Mouse (Mus musculus) left cerebral cortex, adult 9 months (tissue): ENCODE results near the gene Gm6899.

ENCODE experiments used
- DNase-seq, 2 experiments: peaks; one replicate each; pipeline ENCODE4 v3.0.0; 2022; ENCODE audit warnings: low spot score in 2 of 2

Gm6899 gene

DNA sequence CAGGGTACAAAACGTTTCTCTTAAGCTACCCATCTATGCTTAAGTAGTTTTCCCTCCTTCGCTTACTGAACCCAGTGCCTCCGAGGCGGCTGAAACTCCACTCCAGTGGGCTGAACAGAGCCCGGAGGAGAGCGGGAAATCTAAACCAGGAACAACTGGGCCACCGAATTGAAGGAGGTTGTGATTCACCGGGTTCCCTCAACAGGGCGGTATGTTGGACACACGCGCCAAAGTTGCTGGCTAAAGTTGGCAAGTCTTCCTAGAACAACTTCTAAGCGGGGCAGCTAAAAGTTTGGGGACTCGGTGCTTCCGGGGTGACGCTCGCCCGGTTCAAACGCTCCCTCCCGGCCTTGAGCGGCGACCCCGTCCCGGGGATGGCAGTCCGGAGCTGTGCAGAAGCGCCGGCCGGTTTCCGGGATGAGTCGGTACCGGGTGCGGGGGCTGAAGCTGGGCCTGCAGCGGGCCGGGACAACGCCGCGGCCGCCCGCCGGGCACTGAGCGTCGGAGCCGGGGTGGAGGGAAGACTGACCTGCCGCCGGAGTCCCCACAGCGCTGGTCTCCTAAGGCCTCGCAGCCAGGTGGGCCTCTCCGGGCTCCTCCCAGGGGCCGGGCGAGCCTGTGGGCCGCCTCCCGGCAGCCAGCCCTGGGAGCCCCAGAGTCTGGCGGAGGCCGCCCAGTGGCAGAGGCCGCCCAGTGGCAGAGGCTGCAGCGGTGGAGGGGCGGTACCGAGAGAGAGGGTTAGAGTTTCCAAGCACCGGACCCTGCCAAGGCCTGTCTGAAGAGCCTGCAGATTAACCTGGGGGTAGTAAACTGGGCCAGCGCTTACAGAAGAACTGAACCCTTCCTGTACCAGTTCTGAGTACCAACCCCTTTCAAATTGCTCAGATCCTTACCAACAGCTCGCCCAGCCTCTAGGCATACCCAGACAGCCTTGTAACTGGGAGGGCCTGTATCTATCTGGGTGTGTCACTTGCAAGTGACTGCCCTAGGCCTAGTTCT lies at the start of gene Gm6899, which contains the start of gene Vrk2:
Gm6899 (plus strand) TSS at position 181 of the 999 bp plus-strand sequence.
Vrk2 (minus strand) TSS at position 939 of the 999 bp plus-strand sequence.
- no peak for DNase-seq

DNA sequence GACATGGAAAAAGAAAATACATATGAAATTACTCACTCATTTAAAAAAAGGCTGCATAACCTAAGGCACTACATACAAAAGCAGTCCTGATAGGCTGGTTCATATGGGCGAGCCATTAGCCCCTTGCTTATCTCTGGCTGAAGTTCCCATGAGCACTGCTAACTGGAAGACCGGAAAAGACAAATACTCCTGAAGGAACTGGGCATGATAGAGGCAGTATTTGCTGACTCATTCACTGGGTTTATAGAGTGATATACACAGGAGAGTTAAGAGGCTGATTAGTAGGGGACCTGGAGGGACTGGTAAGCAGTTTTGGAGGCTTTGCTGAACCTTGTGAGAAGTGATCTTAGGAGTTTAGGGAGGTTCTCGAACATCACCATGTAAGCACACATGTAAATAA lies 41.5 kb upstream of the Gm6899 start:
- no peak for DNase-seq

DNA sequence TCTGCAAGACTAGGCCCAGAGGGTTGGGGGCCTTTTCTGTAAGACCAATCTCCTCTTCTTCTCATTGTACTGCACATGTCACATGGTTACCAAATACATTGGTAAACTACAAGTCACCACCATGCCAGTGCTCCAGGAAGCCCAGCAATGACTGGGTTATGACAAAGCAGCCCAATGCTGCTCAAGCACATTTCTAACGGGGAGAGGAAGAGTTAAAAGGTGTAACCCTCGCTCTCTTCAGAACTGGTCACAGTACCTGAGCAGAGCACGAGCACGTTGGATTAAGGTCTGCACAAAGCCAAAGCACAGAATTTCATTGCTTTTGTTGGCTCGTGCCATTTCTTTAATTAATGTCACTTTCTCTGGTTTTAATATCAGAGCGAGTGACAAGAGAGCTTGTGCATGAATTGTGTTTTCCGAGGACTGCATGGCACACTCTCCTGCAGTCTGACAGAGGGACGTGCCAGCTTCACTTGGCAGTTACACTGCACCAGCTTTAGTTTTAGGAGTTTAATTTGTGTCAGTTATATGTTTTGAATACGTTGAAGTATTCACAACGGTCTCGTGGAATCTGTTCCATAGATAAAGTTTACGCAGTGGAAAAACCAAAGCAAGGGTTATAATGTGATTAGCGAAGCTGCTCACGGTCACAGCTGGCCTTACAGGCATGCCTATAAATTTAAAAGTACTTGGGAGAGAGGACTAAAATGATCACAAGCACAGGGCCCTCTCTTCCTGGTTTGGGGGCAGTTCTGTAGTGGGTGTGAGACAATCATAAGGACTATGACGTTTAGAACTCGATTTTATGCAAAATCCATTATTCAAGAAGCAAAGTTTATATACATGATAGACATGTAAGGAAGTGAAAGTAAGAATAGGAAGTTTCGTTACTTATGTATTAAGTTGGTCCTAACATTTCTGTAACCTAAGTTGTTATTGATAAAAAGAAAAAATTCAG lies 7.4 kb upstream of the Gm6899 start:
- no peak for DNase-seq

DNA sequence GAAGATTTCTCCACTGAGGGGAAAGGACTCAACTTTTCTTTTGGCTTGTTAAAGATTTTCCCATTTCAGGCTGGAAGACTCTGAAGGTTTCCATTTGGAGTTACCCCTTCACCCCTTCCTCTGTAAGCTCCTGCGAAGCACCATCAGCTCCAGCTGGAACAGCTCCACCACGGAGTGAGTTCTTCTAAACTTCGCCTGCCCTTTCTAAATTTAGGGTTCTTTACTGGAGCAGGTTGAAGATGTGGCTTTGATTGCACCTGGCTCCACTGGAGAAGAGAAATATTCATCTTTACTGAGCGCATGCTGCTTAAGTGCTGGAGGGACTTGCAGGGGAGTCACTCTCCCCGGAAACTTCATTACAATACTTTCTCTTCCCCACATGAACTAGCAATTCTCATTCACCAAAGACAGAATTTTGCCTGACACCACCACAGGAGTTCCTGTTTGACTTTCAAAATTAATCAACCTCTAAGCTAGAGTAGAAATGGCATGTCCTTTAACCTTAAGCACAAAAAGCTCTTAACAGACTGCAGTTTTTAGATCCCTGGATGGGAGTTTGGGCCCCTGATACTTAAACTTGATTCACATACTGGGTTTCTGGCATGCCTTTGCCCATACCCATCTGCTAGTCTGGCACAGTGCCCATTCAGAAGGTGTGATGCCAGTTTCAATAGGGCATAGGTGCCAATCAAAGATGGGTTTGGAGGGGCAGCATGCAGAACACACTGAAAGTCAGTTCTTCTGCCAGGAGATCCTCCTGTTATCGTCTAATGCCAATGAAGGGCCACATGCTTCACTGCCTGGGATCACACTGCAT lies 6.5 kb upstream of the Gm6899 start:
- DNase-seq, result no peak

DNA sequence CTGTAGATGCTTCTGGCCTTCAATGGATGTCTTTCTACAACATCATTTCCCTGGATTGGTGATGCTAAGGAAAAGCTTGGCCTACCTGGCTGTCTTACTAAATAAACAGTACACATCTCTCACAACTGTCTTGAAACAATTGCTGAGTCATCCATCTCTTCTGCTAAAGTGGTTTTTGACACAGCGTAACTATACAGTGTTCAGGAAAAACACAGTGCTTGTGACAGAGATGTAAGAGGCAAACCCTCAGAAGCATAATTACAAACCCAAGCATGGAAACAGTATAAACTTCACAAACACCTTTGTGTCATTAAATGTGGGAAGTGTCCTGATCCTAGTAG lies 5.9 kb upstream of the Gm6899 start:
- DNase-seq, result no peak

DNA sequence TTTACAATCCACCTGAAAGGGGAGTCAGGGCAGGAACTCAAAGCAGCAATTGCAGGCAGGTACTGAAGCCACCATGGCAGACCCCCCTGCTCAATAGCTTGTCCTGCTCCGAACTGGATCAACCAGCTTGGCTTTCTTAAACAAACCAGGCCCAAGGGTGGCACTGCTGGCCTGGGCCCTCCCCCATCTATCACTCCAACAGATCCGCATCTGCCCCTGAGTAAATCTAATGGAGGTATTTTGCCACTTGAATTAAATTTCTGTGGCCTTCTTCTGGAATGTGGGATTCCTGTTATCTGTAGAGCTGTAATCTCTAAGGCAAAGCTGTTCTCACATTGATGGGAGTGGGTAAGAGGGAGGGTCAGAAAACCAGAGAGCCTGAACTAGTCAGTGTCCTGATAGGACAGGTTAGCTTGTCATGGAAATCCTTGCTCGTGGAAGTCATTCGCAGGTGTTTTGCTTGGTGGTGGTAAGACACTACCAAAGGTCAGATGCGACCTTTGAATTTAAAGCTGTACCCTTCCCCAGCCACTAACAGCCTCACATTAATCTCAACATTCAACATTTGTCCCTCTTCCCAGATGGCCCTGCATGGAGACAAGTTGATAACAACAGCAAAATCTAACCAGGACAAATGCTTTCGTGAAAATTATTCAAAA lies 517 bp upstream of the Gm6899 start:
- DNase-seq, result no peak

DNA sequence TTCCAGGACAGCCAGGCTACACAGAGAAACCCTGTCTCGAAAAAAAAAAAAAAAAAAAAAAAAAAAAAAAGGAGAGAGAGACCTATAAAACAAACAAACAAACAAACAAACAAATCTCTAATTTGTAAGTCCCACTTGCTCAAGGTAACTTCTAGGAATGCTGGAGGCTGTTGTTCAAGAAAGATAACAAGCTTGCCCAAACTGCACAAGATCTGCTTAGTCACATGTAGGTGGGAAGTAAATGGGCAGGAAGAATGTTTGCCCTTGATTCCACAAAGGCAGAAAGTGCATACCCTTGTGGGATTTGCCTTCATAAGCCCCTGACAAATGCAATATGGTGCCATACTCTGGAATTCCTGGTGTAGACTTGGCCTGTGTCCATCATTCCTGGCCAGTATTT lies 1.4 kb downstream of the Gm6899 start:
- DNase-seq, result no peak

DNA sequence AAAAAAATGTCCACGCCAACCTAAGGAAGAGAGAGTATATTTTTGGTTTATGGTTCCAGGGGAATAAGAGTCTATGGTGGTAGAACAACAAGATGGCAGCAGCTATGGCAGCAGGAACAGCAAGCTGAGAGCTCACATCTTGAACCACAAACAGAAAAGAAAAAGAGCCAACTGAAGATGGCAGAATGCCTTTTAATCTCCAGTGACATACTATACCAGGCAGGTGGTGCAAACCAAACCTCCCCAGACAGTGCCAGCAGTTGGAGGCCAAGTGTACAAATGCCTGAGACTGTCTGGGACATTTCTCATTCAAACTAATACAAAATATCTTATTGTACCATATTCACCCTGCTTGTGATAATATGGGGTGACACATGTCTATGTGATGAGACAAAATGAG lies 3.1 kb downstream of the Gm6899 start:
- DNase-seq, result no peak

DNA sequence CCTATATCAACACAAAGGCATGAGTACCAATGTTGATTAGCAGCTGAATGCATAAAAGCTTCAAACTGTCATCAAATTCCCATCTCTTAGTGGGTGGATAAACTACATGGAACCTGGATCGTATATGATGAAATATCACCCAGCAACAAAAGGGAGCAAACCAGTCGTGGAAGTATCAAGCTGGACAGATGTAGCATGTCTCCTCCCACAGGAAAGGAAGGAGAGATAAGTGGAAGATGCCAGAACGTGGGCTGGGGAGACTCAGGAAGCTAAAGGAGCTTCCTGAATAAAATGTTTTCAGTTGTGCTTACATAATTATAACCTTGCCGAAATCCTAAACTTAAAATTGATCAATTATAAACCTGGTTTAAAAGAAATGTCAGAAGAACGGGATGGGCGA lies 4.1 kb downstream of the Gm6899 start:
- DNase-seq, result no peak

DNA sequence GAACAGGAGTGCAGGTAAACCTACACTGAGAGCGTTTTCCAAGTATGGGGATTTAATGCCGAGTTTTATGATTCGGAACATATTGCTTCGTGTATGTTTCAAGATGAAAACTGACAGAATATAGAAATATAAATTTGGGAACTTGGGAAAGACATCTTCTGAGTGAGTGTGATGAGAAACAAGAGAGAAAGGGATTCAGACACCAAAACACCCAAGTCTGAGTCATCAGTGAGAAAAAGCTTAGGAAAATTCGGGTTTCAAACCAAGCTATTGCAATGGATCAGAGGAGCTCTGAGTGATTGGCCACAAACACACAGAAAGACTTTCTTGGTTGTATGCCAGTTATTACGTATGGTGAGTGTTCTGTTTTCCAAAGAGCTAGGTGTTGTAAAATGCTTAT lies 4.7 kb downstream of the Gm6899 start:
- DNase-seq, result no peak

DNA sequence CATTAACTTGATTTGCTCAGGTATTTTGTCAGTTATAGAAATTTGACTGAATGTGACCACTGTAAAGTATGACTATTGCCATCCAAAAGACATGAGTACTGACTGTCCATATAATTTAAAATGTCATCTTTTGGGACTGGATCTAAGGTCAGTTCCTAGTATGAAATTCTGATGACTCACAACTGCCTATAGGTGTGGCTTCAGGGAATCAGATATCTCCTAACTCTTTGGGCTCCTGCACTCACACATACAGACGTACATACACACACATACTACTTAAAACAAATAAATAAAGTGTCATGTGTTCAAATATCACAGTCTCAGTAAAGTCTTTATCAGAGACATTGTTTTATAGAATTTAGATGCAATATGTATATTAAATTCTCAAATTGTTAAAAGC lies 5.8 kb downstream of the Gm6899 start:
- no peak for DNase-seq

DNA sequence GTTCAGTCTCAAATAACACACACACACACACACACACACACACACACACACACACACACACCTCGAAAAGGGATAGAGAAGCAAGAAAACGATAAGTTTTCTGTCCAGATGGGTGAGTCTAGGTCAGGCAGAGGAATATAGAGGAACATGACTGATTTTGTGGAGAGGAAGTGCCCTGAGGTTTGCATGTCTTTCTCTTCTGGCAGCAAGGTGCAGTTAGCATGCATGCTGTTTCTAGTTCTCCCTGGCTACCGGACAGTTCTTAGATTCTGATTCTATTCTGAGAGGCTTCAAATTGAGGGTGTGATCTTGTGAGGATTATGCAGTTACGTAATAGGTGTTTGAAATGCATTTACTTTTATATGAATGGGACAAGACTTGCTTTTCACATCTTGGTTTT lies 7.7 kb downstream of the Gm6899 start:
- no peak for DNase-seq

DNA sequence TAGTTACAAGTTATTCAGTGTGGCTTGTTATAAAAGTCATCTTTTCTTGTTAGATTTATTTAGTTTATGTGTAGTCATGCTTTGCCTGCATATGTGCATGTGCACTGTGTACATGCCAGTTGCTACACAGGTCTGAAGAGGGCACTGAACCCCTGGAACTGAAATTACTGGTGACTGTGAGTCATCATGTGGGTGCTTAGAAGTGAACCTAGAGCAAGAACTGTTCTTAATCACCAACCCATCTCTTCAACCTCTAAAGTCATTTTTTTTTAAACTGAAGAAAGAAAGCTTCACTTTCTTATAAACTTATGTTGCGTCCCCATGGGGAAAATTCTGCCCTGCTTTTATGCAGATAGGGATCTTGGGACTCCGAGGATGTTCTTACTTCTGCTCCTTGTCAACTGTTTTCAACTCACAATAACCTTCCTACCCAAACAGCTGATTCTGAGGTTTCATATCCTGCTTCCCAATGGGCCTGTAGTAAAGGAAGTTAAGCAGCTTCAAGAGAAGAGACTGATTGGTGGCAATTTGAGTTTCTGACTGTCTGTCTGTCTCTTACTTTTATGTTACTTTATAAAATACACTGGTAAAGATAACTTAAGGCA lies 8.6 kb downstream of the Gm6899 start:
- DNase-seq, result no peak

DNA sequence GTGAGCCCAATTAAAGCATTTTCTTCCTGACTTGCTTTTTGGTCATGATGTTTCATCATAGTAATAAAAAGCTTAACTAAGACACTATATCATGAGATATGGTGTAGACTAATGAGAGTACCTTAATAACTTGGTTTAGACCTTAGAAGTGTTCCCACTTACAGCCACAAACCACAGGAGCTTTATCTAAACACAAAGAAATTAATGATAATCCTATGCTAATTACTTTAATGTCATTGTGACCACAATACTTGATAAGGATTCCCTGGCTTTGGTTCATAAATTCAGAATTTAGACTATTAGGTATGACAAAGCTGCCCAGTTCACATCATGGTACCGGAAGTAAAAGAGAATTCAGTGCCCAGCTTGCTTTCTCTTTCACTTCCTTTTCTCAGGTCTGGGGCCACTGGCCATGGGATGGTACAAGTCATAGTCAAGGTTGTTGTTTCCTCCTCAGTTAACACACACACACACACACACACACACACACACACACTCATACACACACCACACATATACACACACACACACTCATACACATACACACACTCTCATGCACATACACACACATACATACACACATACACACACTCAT lies 11.1 kb downstream of the Gm6899 start:
- DNase-seq, result no peak

DNA sequence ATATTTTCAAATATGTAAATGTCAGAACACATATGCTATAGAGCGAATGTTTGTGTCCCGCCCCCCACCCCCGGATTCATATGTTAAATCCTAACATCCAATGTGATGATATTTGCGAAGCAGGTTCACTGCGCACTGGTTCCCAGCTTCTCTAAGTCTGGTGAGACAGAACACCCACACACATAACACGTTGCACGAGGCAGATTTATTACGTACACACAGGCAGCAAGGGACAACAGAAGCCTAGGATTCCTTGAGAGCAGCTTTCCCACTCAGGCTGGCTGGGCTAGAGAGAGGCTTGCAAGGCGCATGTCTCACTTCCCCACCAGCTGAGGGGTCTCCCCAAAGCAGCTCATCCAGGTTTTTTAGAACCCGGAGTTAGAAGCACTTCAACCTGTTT lies 15.8 kb downstream of the Gm6899 start:
- DNase-seq, result peak in 1 of 2 experiments; percentile 66

DNA sequence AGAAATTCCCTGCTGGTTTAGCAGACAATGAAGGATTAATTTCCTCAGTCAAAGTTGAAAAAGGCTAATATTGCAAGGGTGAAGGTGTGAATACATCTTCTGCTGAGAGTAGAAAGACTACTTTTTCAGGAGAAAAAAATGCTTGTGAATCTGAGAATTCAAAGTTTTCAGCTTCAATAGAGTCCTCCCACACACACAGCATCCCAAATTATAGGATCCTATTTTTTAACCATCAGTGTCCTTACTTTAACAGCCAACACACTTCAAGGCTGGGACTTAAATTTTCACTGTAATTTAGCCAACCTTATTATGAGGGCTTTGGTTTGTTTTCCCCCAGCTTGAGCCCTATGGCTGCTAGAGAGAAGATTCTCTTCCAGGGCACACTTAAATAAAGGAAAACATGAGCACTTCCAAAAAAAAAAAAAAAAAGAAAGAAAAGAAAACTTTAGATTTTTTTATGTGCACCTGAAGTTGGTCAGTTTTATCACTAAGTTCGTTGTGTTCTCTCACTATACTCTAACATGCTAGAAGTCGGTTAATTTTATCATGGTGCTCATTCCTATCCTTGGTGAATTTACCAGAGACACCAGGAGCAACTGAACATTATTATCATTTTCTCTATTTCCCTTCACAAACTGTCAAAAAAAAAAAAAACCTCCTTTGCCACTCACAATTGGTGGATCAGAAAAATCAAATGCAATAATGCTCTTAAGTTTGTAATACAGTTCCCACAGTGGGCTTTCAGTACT lies 25.6 kb downstream of the Gm6899 start:
- no peak for DNase-seq

DNA sequence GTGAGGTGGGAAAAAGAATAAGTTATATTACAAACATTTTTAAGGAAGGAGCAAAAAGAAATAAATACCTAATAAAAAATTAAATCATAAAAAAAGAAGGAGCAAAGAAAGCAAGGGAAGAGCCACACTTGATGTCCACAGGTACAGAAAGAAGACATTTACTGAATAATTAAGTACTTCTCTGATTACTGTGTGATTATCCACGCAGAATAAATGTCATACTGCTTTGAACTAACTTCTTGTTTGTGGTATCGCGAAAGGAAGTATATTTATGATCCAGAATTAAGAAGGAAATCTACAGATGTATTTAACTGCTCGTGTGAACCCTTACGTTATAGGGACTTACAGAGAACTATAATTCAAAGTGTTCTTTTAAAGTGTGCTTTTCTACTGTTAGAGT lies 29.7 kb downstream of the Gm6899 start:
- no peak for DNase-seq

DNA sequence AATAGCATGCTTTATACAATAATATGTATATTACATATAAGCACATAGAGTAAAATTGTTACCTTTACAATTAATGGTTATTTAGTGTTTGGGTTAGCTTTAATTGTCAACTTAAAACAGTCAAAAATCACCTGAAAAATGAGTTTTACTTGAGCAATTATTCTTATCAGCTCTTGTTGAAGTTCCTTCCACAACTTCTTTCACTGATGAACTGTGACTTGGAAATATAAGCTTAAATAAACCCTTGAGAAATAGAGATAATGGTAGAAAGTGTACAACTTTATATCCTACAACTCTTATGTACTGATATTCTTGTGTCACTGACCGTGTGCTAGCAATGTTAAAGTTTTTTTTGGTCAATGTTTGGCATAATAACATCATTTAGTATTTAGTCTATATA lies 43.2 kb downstream of the Gm6899 start:
- no peak for DNase-seq

DNA sequence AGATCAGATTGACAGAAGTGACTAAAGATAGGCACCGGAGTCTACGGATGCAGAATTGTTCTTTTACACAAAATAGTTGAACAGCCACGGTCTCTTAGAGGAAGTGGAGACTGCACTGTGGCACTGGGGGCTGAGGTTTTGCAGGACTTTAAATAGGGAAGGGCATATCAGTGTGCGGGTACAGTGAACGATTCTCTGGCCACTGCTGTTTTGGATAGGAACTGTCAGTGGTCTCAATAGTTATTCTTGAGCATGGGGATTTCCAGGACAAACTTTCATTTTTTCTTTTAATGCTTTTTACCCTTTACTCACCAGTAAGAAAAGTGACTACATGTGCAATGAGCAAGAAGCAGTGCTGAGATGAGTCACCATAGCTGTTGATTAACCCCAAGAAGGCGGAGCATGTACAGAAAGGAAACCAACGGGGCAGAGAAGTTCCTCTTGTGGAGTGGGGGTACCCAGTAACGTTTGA lies 47.3 kb downstream of the Gm6899 start:
- DNase-seq, result peak in 1 of 2 experiments; percentile 8
